In the genomic region with DNA sequence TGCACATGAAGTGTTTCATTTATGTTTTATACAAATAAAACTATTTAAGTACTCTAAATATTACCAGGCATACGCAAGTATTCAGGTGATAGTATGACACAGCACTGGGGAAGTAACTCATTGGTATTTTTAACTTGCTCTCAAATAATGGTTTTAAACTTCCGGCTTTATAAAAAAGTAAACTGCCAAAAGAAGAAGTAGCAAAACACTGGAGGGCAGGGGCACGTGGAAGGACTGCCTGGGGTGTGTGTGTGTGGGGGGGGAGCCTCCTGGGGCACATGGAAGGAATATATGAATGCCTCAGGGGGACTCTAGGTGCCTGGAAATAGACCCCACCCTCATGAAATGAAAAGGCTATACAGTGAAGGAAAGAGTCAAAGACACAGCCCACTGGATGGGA, we compare ENCODE assay signal across 25 mouse cellular contexts. TPM values are rescaled to one million over a fixed set of nuclear protein-coding genes. Genes with fewer than 3 reads are reported as not detected.
DNase-seq lines count a peak whose midpoint lies in the region; ATAC-seq lines count a peak whose summit lies in the region.
"Had no signal": no experiment of that assay in that cellular context is flagged by ENCODE, and none has a peak within 500 bp of the region (broad histone marks: within the 10 kb centered on the region; RNA-seq: fewer than 3 reads in every experiment).

No protein-coding gene starts in this region.

- no peaks in the 10 kb centered on the region; the same call in 1 of the 2 replicates for H3K36me3 ChIP-seq in liver, embryonic 11.5 days (ENCODE audit: control insufficient read depth, insufficient read depth, low read length)
- H3K36me3 ChIP-seq in midbrain, embryonic 13.5 days: peaks cover 24% of the 10 kb centered on the region
- H3K36me3 ChIP-seq: forebrain, embryonic 10.5 days had no signal

- H3K27ac ChIP-seq in liver, embryonic 11.5 days (ENCODE audit: low read depth, low read length): no peak overlapping the region
- no peak overlapping the region for H3K27ac ChIP-seq in midbrain, embryonic 13.5 days
- H3K27ac ChIP-seq: forebrain, embryonic 10.5 days; forebrain, embryonic 13.5 days; heart, adult 2 months; heart, embryonic 10.5 days; heart, embryonic 13.5 days; hindbrain, embryonic 12.5 days; hindbrain, embryonic 15.5 days had no signal

- H3K4me1 ChIP-seq in liver, embryonic 11.5 days (replicated peaks; ENCODE audit: control insufficient read depth, insufficient read depth, low read length): no peaks in the 10 kb centered on the region
- no peaks in the 10 kb centered on the region for H3K4me1 ChIP-seq in midbrain, embryonic 13.5 days (replicated peaks)
- H3K4me1 ChIP-seq: forebrain, embryonic 10.5 days; forebrain, embryonic 13.5 days; heart, embryonic 10.5 days; heart, embryonic 13.5 days; hindbrain, embryonic 12.5 days; hindbrain, embryonic 15.5 days had no signal

- no peak overlapping the region for H3K4me2 ChIP-seq in liver, embryonic 11.5 days
- H3K4me2 ChIP-seq in midbrain, embryonic 13.5 days (replicated peaks): no peak overlapping the region
- H3K4me2 ChIP-seq: forebrain, embryonic 13.5 days; heart, embryonic 13.5 days; hindbrain, embryonic 12.5 days; hindbrain, embryonic 15.5 days had no signal

- peak; percentile 96 for ATAC-seq in common myeloid progenitor, adult 5-6 weeks (replicated peaks; ENCODE audit: low read depth, poor library complexity, severe bottlenecking)
- peak; percentile 60 for ATAC-seq in megakaryocyte, adult 5-6 weeks (ENCODE audit: poor library complexity, severe bottlenecking)
- no peak for ATAC-seq in liver, embryonic 11.5 days (replicated peaks; ENCODE audit: low FRiP score)
- ATAC-seq in midbrain, embryonic 13.5 days: no peak
- ATAC-seq: activated CD4-positive, CD25-positive, alpha-beta regulatory T cell, adult 4 months; forebrain, embryonic 13.5 days; forebrain, embryonic 16.5 days had no signal

- no peak overlapping the region for H3K4me3 ChIP-seq in liver, embryonic 11.5 days (ENCODE audit: low read depth, low read length)
- no peak overlapping the region for H3K4me3 ChIP-seq in midbrain, embryonic 13.5 days (replicated peaks)
- H3K4me3 ChIP-seq: forebrain, embryonic 10.5 days; forebrain, embryonic 13.5 days; heart, adult 2 months; heart, embryonic 10.5 days; heart, embryonic 13.5 days; hindbrain, embryonic 12.5 days; hindbrain, embryonic 15.5 days had no signal

- no peaks in the 10 kb centered on the region for H3K27me3 ChIP-seq in liver, embryonic 11.5 days (replicated peaks; ENCODE audit: control insufficient read depth, insufficient read depth, low read length)
- no peaks in the 10 kb centered on the region for H3K27me3 ChIP-seq in midbrain, embryonic 13.5 days
- H3K27me3 ChIP-seq: forebrain, embryonic 13.5 days; heart, embryonic 13.5 days; hindbrain, embryonic 12.5 days; hindbrain, embryonic 15.5 days had no signal

- no peak overlapping the region for H3K9ac ChIP-seq in liver, embryonic 11.5 days (ENCODE audit: low read depth, low read length)
- H3K9ac ChIP-seq in midbrain, embryonic 13.5 days (replicated peaks): no peak overlapping the region
- H3K9ac ChIP-seq: forebrain, embryonic 13.5 days; heart, embryonic 13.5 days; hindbrain, embryonic 12.5 days; hindbrain, embryonic 15.5 days had no signal

- no peaks in the 10 kb centered on the region for H3K9me3 ChIP-seq in liver, embryonic 11.5 days (ENCODE audit: control insufficient read depth, low read length)
- H3K9me3 ChIP-seq in midbrain, embryonic 13.5 days: no peaks in the 10 kb centered on the region
- H3K9me3 ChIP-seq: forebrain, embryonic 10.5 days; forebrain, embryonic 13.5 days; heart, embryonic 10.5 days; heart, embryonic 13.5 days; hindbrain, embryonic 12.5 days; hindbrain, embryonic 15.5 days had no signal

- DNase-seq in B cell, adult 2 months: peak; percentile 13 to 26
- DNase-seq in liver, embryonic 11.5 days (ENCODE audit: low spot score): no peak
- no peak for DNase-seq in kidney, adult 11 months
- no peak for DNase-seq in right cerebral cortex, adult 18-20 months
- DNase-seq: adrenal gland, adult 8-10 months; adrenal gland, postnatal 25 days; cerebellum, adult 11 months; cerebellum, adult 2 months; cerebellum, postnatal 10 days; cerebellum, postnatal 36 days; gastrocnemius, postnatal 25 days; heart, adult 2 months; heart, postnatal 14 days; heart, postnatal 4 days had no signal

- 75% methylated on average over 3 of the region's 3 CpGs for WGBS in liver, embryonic 11.5 days
- WGBS in midbrain, embryonic 13.5 days: 86% methylated on average over 3 of the region's 3 CpGs

RNA-seq across cellular contexts. Expression of gene Cpeb2, which starts 46.8 kb away (rescaled TPM):
- total RNA-seq in common myeloid progenitor, adult 5-6 weeks (2017): 3.1 and 4.3 TPM in 2 replicates
- total RNA-seq in megakaryocyte, adult 5-6 weeks (2015): 18.0 and 20.5 TPM in 2 replicates
- 6.4 and 9.6 TPM in 2 replicates for total RNA-seq in megakaryocyte, adult 5-6 weeks (2017)
- 1.1 and 1.5 TPM in 2 replicates for polyA plus RNA-seq in liver, embryonic 11.5 days (2014; fragmentation: Nextera tagmentation; extraction: Ambion mirVana)
- 10.9 and 12.1 TPM in 2 replicates for polyA plus RNA-seq in midbrain, embryonic 13.5 days (2015; fragmentation: Nextera tagmentation; extraction: Ambion mirVana)

Comparison
In these comparisons a context has a peak if more than half of its experiments do, and no peak if none do; other contexts are left out.
1. DNase-seq: peak in B cell, adult 2 months (2 of 2); none in liver, embryonic 11.5 days (single experiment), kidney, adult 11 months (single experiment) and right cerebral cortex, adult 18-20 months (single experiment).
2. ATAC-seq: peak in common myeloid progenitor, adult 5-6 weeks (single experiment) and megakaryocyte, adult 5-6 weeks (single experiment); none in liver, embryonic 11.5 days (single experiment) and midbrain, embryonic 13.5 days (single experiment).